Mouse (Mus musculus): Measurements from ENCODE around the gene Fam189a2. TPM values are rescaled to one million over a fixed set of nuclear protein-coding genes. Genes with fewer than 3 reads are reported as not detected.

Fam189a2 gene
- total RNA-seq (2021): 10 to 100 TPM; 15.8 to 18.0 TPM
- long read RNA-seq, experiment 1, transcript Fam189a2-201 (11 exons, 2,548 nt): major isoform, 7 of 11 reads
- long read RNA-seq, experiment 1, partial matches to known transcripts: 2 of 11 reads
- long read RNA-seq, experiment 1, other reads (novel, unspliced or antisense): 2 of 11 reads
- long read RNA-seq, experiment 2, transcript Fam189a2-201 (11 exons, 2,548 nt): major isoform, 5 of 12 reads
- long read RNA-seq, experiment 2, partial matches to known transcripts: 1 of 12 reads
- long read RNA-seq, experiment 2, other reads (novel, unspliced or antisense): 6 of 12 reads

GRCm38 (mm10) chr19:24030871-24031556 is at the start of gene Fam189a2:
Gene Fam189a2, minus strand, starts transcription at chr19:24031019.
- DNase-seq (ENCODE audit: low spot score in 2 of 2): peak in 1 of 2 experiments; percentile 23
- intact Hi-C loops (cut with DNase I): no loop called here

DNA sequence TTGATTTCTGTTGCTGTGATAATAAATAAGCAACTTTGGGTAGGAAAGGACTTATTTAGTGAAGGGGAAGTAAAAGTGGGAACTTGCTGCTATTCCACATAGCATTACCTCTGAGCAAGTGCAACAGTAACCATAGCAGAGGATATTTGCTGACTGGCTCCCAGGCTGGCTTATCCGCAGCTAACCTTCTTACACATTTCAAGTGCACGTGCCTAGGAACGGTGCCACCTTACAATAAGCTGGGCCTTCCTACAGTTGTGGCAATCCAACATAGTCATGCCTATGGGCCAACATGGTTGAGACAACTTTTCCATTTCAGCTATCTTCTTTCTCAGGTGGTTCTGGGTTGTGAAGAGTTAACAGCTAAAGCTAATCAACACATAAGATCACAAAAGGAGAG is 46.8 kb upstream of the Fam189a2 start:
- intact Hi-C loops (cut with DNase I): no loop called here
- no peak for DNase-seq (ENCODE audit: low spot score in 2 of 2)

DNA sequence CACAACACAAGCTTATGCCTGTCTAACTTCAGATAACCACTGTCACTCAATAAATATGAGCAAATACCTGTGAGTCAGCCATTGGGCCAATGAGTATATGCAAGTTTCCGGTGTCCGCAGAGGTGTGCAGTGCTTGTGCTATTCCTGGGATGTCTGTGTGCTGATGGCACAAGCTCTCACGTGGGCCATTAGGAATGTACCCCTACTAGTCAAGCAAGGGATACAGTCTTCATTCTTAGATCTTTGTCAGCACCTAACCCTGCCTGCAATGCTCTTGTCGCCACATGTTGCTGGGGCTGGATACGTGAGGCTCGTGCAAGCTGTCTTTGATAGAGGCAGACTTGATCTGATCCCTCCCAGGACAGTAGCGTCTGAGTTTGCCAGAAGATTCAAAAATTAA is 45.7 kb upstream of the Fam189a2 start:
- intact Hi-C loops (cut with DNase I): no loop called here
- DNase-seq (ENCODE audit: low spot score in 2 of 2): no peak

DNA sequence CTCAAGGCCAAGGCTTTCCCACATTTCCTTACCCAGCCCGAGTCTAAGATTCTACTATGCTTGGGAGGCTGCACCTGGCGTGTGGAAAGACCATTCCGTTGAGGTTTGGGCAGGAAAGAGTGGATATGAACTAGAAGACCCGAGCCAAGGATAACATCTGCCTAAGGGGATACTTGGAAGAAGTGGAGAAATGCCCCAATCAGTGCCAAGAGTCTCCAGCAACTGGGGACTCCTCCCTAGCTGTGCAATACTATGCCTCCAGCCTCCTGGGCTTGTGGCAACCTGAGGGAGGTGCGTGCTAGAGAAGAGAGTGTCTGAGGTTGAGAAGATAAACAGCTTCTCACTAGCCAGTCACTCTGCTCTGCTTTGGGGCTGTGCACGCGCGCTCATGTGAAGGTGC is 45.1 kb upstream of the Fam189a2 start:
- DNase-seq (ENCODE audit: low spot score in 2 of 2): no peak
- intact Hi-C loops (cut with DNase I): no loop called here

GRCm38 (mm10) chr19:24073155-24073554 is 42.3 kb upstream of the Fam189a2 start:
- no peak for DNase-seq (ENCODE audit: low spot score in 2 of 2)
- intact Hi-C loops (cut with DNase I): no loop called here

GRCm38 (mm10) chr19:24064348-24064895 is 33.6 kb upstream of the Fam189a2 start:
- intact Hi-C loops (cut with DNase I): no loop called here
- DNase-seq (ENCODE audit: low spot score in 2 of 2): no peak

- intact Hi-C loops (cut with DNase I): no loop called here
- no peak for DNase-seq (ENCODE audit: low spot score in 2 of 2)
Measured at GRCm38 (mm10) chr19:24063585-24063984, 32.8 kb upstream of the Fam189a2 start.

GRCm38 (mm10) chr19:24058851-24059250 is 28.0 kb upstream of the Fam189a2 start:
- peak in 1 of 2 experiments; percentile 49 for DNase-seq (ENCODE audit: low spot score in 2 of 2)
- intact Hi-C loops (cut with DNase I): no loop called here

GRCm38 (mm10) chr19:24058021-24058420 is 27.2 kb upstream of the Fam189a2 start:
- DNase-seq (ENCODE audit: low spot score in 2 of 2): no peak
- intact Hi-C loops (cut with DNase I): no loop called here

- intact Hi-C loops (cut with DNase I): no loop called here
- no peak for DNase-seq (ENCODE audit: low spot score in 2 of 2)
Measured at GRCm38 (mm10) chr19:24056880-24057279, 26.1 kb upstream of the Fam189a2 start.

- intact Hi-C loops (cut with DNase I): no loop called here
- peak; percentile 20 to 79 for DNase-seq (ENCODE audit: low spot score in 2 of 2)
Measured at GRCm38 (mm10) chr19:24054904-24055303, 24.1 kb upstream of the Fam189a2 start.

- no peak for DNase-seq (ENCODE audit: low spot score in 2 of 2)
- intact Hi-C loops (cut with DNase I): no loop called here
Measured at GRCm38 (mm10) chr19:24054265-24054664, 23.4 kb upstream of the Fam189a2 start.

GRCm38 (mm10) chr19:24050514-24050913 is 19.7 kb upstream of the Fam189a2 start:
- DNase-seq (ENCODE audit: low spot score in 2 of 2): no peak
- intact Hi-C loops (cut with DNase I): no loop called here

DNA sequence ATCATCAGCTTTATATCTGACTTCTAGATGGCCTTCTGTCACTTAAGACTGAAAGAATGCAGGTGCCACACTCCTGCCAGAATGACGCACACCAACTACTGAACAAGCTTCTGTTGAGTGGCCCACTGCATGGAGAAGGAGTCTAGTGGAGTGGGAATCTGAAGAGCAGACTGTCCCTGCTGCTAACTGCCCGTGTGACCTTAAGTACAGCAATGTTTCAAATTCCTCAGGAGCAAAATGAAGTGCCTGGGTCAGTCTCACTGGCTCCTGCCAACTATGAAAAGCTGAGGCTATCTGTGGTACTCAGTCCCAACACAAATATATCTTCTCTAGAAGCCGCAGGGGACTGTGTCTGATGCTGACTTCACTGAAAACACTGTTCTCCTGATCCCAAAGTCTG is 18.5 kb upstream of the Fam189a2 start:
- DNase-seq (ENCODE audit: low spot score in 2 of 2): no peak
- intact Hi-C loops (cut with DNase I): no loop called here

DNA sequence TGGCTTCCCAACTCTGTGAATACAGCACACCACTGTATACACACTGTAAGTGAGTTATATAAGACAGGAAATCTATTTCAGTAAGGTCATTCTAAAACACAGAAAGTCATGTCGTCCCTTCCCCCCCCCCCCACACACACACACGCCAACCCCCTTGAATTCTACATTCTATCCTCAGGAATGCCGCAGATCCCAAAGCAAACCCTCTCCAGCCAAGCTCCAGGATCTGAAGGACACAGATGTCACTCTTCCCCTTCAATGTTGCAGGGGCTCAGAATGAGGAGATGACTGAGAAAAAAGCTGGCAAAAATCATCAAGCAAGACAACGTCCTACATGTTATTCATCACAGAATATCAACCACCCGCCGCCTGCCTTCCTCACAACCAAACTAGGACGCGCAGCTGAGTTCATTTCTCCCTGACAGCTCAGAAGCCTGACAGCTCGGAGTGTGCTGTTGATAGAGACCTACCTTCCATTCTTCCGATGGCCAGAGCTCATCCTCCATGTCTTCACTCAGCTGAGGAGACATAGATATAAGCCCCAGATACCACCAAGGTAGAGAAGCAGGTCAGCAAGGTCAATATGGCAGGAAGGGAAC is 15.7 kb upstream of the Fam189a2 start:
- intact Hi-C loops (cut with DNase I): no loop called here

GRCm38 (mm10) chr19:24042387-24042786 is 11.6 kb upstream of the Fam189a2 start:
- intact Hi-C loops (cut with DNase I): no loop called here
- DNase-seq (ENCODE audit: low spot score in 2 of 2): no peak

More for the DNA sequence above, 15.7 kb upstream of the Fam189a2 start:
- no peak for DNase-seq (ENCODE audit: low spot score in 2 of 2)

- DNase-seq (ENCODE audit: low spot score in 2 of 2): no peak
- intact Hi-C loops (cut with DNase I): no loop called here
Measured at GRCm38 (mm10) chr19:24039061-24039853, 8.4 kb upstream of the Fam189a2 start.

DNA sequence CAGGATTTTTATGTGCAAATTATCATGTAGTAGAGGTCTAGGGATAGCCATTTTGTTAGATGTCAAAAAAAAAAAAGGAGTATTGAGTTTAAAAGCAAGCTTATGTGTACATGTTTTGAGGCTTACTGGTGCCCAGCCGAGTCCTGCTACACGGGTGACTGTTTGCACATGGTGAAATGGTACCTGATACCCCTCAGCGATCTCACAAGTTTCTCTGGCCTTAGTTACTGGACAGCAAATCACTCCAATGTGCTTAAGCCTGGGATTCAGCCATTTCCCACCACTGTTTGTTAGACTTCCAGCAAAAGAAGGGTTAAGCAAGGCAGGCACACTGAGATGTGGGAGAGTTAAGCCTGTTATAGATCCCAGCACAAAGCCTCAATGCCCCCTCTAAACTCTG is 3.5 kb upstream of the Fam189a2 start:
- intact Hi-C loops (cut with DNase I): no loop called here
- DNase-seq (ENCODE audit: low spot score in 2 of 2): no peak

DNA sequence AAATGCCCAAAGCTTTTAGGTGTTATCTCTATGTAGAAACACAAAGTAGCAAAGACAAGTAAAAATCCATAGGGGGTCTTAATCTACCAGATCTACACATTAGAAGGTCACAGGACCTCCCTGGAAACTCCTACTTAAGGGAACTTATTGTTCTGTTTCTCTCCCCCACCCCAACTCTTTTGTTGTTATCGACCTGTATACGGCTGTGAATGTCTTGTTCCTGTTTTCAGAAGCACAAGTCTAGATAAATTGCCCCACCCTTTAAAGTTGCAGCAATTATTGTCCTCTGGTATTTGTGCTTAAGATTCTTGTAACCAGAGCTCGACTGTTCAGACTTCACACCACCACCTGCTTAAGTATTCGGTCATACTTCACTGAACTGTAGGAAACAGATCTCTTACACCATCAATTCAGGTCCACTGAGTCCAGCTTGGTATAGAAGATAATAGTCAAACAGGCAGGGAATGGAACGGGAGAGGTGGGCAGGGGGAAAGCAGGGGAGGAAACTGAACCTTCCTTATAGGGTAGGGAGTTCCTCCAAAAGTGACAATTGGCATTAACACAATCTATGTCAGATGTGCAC is 1.9 kb upstream of the Fam189a2 start:
- no peak for DNase-seq (ENCODE audit: low spot score in 2 of 2)
- intact Hi-C loops (cut with DNase I): no loop called here

All from left cerebral cortex, postnatal 14 days (tissue).